Mouse (Mus musculus) spleen, adult 18-20 months (tissue): ENCODE measurements around the gene Carmil1.

Source experiments
- DNase-seq, 2 experiments: peaks; one replicate each; pipeline ENCODE4 v3.0.0; 2022; ENCODE audit warnings: mixed read lengths in 2 of 2

Gene Carmil1

GRCm38 (mm10) chr13:24101157-24102130 is 179.2 kb downstream of the Carmil1 start:
- no peak for DNase-seq

DNA sequence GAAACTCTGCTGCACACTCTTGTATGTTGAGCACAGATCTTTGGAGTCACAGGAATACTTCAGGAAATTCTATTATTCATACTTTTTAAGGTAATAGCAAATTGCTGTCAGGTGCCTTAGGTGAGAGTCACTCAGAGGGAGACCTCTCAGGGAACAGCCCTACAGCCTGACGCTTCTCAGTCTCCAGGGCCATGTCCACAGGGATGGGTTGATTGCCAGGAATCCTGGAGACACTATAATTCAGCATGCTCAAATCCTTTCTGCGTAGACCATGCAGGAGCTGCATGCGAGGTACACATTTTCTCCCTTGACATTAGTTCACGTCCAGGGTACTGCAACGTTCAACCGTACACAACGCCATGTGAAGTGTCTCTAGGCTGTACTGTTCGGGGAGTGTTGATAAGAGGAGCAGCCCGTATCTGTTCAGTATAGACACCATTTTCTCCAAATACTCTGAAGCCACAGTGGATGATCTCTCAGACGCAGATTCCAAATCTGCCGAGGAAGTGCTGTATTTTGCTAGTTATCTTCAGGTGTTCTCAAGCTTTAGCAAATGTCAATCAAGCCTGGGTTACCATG is 180.0 kb downstream of the Carmil1 start:
- no peak for DNase-seq

- no peak for DNase-seq
These were observed 184.0 kb downstream of the Carmil1 start for GRCm38 (mm10) chr13:24096573-24096972.

GRCm38 (mm10) chr13:24094825-24095547 is 185.6 kb downstream of the Carmil1 start:
- DNase-seq: no peak

DNA sequence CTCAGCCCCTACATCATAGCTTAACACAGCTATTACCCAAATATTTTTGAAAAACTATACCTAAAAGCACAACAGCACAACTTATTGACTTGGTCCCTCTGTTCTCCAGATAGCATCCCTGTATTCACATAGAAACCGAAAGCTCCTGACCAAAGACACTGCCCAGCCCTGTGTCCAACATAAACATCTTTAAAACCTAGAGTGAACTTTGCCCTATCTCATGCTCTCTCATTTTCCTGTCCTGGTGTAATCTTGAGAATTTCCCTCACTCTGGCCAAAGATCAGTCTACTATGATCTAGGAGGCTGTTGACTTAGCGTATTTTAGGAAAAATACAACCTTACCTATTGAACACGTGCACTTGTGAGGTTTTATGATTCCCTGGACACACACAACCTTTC is 187.5 kb downstream of the Carmil1 start:
- no peak for DNase-seq

GRCm38 (mm10) chr13:24092073-24092472 is 188.5 kb downstream of the Carmil1 start:
- no peak for DNase-seq

- no peak for DNase-seq
These were observed 198.4 kb downstream of the Carmil1 start for GRCm38 (mm10) chr13:24082153-24082552.

- DNase-seq: no peak
These were observed 198.9 kb downstream of the Carmil1 start for GRCm38 (mm10) chr13:24081698-24082097.

DNA sequence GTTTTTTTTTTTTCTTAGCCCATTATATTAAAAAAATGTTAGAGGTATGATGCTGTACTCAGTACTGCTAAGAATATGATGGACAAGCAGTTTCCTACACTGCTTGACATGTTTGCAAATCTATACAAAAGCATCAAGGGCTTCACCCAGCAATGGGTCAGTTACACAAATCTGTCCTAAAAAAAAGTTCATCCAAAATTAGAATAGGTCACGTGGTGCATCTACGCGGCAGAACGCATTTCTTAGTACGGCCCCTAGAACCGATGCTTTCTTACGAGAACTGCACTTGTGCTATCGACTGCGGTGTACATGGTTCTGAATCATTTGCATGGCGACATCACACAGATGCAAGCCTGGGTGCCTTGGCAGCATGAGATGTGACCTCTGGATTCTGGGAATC is 208.0 kb downstream of the Carmil1 start:
- no peak for DNase-seq

DNA sequence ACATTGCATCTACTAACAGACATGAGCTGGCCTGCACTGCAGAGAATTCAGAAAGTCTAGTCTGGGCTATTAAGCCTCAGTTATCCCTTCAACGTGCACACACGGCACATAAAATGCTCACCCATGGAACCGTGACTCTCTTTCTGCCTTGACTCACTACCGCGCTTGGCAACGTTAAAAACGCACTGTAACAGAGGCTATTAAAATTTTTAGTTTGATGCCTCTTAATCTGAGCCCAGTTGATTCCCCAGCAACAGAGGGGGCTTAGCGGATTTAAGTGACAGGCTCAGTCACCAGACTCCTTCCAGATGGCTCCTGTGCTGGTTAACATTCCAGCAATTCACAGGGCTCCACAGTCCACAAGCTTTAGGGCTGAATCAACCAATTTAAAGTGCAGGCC is 213.0 kb downstream of the Carmil1 start:
- DNase-seq: no peak

DNA sequence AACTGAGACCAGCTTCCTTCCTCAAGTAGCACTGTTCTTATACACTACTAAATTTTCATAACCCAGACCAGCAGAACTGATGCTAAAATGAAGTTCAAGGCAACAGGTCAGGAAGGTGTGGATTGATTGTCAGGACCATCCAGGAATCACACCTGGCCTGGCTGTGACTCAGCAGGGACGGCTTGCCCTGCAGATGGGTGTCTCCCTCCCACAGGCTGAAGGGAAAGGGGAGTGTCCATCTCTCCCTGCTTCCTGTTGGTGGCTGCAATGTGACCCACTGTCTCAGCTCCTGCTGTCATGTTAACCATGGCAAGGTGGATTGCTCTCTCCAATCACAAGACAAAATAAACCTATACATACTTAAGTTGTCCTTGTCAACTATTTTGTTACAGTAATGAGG is 215.1 kb downstream of the Carmil1 start:
- DNase-seq: no peak

DNA sequence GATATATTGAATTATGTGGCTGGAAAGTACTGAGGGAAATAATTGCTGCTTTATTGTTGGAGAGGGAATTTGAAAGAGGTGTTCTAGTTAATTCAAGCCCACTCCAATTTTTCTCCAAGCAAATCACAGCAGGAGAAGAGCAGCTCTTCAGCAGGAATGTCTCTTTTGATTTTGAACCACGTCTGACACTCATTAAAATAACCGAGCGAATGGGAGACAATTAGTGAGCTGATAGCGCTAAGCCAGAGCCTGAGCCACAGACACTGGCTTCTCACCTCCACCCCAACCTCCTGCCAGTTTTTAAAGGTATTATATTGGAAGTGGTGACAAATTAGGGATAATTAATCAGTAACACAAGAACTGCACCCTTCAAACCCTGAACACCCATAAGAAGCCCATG is 217.8 kb downstream of the Carmil1 start:
- no peak for DNase-seq

DNA sequence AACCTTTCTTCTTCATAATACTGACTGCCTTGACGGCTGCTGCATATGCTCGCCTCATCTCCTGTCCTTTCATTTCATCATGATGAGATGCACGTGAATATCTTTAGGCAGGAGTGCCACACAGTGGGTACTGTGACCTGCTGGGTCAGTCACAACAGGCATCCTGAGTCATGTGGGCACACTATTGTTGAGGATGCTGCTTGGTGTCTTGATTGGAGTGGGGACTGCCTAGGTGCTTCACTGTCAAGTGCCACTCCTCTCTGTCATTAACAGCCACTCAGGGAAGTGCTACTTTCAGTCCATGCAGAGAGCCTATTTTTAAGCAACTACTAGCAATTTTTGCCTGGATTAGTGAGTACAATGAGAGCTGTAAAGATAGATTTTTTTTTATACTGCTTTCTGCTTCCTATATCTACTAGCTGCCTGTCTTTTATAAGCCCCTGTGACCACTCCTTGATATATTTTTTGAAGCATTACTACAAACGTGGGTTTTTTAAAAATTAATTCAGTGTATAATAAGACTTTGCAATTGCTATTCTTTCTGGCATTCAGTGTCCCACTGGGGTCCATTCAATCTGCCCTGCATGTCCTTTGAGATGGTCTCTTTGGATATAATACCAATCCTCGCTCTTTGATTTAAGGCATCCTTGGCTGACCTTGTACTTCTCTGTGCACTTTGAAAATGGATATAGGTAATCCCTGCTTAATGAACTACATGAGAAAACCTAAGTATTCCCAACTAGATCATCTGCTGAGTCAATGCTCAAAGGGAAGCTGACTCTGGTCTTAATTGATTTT is 225.3 kb downstream of the Carmil1 start:
- no peak for DNase-seq

DNA sequence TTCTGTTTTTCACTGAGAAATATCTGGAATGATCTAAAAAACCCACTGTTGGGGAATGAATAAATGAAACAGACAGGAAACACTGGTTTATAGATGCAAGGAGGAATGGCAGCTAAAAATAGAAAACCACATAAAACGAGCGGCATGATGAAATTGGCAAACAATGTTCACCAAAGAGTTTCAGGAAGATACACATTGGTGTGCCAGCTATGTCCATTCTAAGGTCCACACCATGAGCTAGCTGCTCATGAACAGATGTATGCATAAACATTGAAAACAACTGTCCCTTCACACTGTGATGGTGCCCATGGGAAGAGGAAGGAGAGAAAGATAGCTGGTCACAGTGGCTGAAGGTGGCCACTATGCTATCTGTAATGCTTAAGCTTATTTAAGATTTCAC is 229.1 kb downstream of the Carmil1 start:
- no peak for DNase-seq

- DNase-seq: no peak
These were observed 230.3 kb downstream of the Carmil1 start for GRCm38 (mm10) chr13:24050330-24050729.

DNA sequence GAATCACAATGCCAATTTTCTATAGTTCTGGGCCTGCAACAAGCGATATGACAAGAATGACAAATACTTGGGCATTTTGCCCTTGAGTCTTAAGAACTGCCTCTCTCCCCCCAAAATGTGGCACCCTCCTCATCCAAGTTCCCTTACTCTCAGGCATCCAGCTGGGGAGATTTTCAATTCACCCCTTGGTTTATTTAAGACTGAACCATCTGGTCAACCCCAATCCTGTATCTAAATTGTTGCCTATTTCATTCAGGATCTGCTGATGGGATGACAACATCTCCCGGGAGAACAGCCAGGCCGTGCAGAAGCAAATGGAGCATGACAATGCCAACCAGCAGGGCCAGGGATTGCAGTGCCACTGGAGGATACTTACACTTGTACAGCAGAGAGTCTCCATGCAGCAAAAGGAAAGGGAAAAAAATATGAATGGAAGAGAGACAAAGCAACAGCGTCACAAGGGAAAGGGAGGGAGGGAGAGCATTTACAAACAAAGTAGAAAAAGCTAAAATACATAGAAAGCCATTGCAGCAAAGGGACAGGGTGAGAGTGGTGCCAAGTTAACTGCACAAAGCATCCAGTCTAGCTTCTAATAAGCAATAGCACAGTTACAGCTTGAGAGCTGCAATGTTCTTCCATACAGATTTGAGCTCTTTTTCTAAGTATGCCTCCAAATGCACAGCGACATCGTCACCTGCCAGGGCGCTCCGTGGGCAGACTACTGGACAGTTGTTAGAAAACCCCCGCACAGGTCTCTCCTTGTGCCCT is 231.1 kb downstream of the Carmil1 start:
- DNase-seq: no peak

DNA sequence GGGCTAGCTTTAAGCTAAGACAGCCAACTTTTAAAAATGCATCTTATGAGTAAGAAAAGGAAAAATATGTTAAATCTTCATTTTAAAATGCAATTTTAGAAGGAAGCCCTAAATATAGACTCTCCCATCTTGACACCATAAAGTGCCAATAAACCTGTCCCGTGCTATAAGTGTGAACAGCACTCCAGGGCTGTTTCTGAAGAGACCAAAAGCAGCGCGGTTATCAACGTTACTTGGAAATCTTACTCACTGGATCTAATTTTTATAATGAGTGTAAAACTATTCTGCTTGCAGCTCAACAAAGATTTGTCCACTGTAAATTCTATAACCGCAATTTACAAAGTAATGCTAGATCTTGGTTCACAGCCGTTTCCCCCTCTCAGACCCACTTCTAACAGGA is 232.0 kb downstream of the Carmil1 start:
- no peak for DNase-seq

DNA sequence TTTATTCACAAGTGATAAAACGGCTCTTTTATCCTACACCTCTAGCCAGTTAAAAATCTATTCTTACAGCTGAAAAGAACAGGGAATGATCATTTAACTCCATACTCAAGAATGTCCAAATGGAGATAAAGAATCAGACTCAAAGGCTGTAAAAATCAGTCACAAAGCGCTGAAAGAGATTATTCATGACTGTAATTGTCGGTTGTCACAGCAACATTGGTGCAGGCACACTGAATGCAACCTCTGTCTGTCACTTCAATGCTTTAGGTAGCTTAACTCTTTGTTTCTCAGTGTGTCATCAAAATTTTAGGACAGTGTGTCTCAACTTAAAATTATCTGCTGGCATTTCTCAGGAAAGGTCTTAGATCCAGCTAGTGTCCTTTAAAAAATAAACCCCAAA is 235.3 kb downstream of the Carmil1 start:
- DNase-seq: no peak

GRCm38 (mm10) chr13:24040221-24040620 is 240.4 kb downstream of the Carmil1 start:
- DNase-seq: no peak

DNA sequence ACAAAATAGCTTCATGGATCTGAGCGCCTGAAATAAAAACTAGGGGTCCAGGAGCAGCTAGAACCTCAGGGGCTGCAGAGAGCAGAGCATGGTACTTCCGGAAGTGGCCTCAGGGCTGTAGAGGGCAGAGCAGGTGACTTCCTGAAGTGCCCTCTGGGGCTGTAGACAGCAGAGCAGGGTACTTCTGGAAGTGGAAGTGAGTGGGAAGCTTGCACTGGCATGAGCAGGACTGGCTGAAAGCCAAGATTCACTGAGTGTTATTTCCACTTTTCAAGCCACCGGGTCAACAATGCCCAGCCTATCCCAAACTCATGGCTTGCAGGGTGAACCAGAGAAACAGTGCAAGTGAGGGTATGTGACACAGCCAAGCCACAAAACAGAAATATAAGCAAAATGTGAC is 243.1 kb downstream of the Carmil1 start:
- no peak for DNase-seq

DNA sequence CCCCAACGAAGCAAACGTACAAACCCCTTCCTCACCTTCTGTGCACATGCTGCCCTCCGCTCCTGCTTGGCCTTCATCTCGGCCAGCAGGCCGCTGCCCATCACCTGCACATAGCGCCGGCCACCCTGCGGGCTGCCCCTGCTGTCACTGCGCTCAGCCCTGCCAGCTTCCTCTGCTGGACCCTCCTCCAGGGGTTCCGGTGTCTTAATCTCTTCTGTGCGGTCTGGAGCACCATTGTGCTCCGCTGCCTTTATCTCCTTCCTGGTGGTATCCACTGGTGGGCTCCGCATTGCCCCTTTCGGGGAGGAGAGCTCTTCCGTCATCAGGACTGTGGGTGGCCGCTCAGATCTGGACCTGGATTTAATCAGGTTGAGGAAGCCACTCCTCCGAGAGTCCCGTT is 244.4 kb downstream of the Carmil1 start:
- no peak for DNase-seq
